Mouse (Mus musculus) myocyte (in vitro differentiated cells): ENCODE measurements around the gene Popdc3.

Experiments used
- E2F4 ChIP-seq: IDR thresholded peaks from one replicate; pipeline ENCODE4 v1.6.1; 2011; ENCODE audit warnings: mild to moderate bottlenecking, control low read depth, moderate library complexity; ENCODE audit not compliant: insufficient read depth
- MAX ChIP-seq: IDR thresholded peaks from one replicate; pipeline ENCODE4 v1.6.1; 2011; ENCODE audit warnings: low read depth, mild to moderate bottlenecking, control low read depth
- MYOD1 ChIP-seq, 3 experiments: IDR thresholded peaks; one replicate each; pipeline ENCODE4 v1.6.1; 2011; ENCODE audit warnings: control low read depth in 2 of 3, low read depth in 2 of 3, mild to moderate bottlenecking in 2 of 3, moderate library complexity in 1 of 3; ENCODE audit not compliant: insufficient read length in 2 of 3, control insufficient read depth in 1 of 3
- MYOG ChIP-seq, 3 experiments: IDR thresholded peaks; one replicate each; pipeline ENCODE4 v1.6.1; 2011; ENCODE audit warnings: control low read depth in 2 of 3, low read depth in 2 of 3, mild to moderate bottlenecking in 2 of 3; ENCODE audit not compliant: insufficient read length in 2 of 3, control insufficient read depth in 1 of 3, insufficient read depth in 1 of 3
- POLR2A ChIP-seq: IDR thresholded peaks from one replicate; pipeline ENCODE4 v1.6.1; 2011; ENCODE audit warnings: low read depth, mild to moderate bottlenecking, control low read depth, moderate library complexity; ENCODE audit not compliant: insufficient read length
- POLR2AphosphoS2 ChIP-seq: IDR thresholded peaks from one replicate; pipeline ENCODE4 v1.6.1; 2011; ENCODE audit warnings: low read depth, control low read depth; ENCODE audit not compliant: insufficient read length
- TCF12 ChIP-seq: IDR thresholded peaks from one replicate; pipeline ENCODE4 v1.6.1; 2011; ENCODE audit warnings: mild to moderate bottlenecking, control low read depth; ENCODE audit not compliant: poor library complexity, insufficient read depth, severe bottlenecking

DNA sequence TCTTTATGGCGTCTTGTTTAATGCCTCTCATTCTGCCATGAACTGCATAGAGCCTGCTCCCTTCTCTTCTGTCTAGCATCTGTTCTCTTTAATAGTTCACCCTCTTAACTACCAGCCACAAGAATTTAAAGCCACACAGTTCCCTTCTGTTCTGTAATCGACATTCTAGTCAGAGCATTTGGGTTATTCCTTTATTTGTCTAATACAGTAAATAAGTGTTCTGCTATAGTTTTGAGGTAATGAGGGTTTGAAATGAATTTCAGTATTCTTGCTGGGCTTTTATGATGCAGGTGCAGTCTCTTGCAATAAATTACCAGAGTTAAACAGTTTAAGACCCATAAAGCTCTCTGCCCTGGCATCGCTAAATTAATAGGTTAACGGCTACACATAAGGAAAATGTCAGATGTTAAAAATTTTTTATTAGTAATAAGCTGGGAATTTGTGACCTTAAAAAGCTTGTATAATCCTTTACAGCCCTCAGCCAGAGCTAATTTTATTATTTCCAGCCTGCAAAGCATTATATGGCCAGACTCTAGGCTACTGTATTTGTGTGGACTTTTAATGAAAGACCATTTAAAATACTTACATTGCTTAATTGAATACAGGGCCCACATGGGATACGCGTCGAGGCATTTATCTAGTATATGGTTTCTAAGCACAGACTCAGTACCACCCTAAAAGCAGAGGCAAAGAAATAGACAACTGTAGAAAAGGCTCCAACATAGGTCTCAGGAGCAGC is 37.3 kb upstream of the Popdc3 start:
- no peak for TF ChIP-seq E2F4
- TF ChIP-seq MAX = no peak
- TF ChIP-seq TCF12 = no peak
- no peak for TF ChIP-seq MYOG (IDR thresholded peaks at IDR 0.05; ENCODE audit: control insufficient read depth in 1 of 3, insufficient read depth in 1 of 3, insufficient read length in 2 of 3, low read depth in 2 of 3)
- no peak for TF ChIP-seq POLR2A
- TF ChIP-seq POLR2AphosphoS2 = no peak
- no peak for TF ChIP-seq MYOD1 (IDR thresholded peaks at IDR 0.05; ENCODE audit: control insufficient read depth in 1 of 3, insufficient read length in 2 of 3, low read depth in 2 of 3)
